Mouse (Mus musculus) kidney, adult 18-20 months (tissue): ENCODE data around the gene Fggy.

Experiments used
- DNase-seq: peaks from one replicate; pipeline ENCODE4 v3.0.0; 2021

Gene Fggy

GRCm38 (mm10) chr4:95733397-95734249 lies 176.3 kb downstream of the Fggy start:
- DNase-seq = peak; percentile 54

- DNase-seq = peak; percentile 48
Observed at GRCm38 (mm10) chr4:95735967-95736366, 178.7 kb downstream of the Fggy start.

- no peak for DNase-seq
Observed at GRCm38 (mm10) chr4:95736674-95737073, 179.4 kb downstream of the Fggy start.

- DNase-seq = peak; percentile 57
Observed at GRCm38 (mm10) chr4:95738179-95738578, 180.9 kb downstream of the Fggy start.

GRCm38 (mm10) chr4:95738725-95739124 lies 181.4 kb downstream of the Fggy start:
- DNase-seq = peak; percentile 49

- no peak for DNase-seq
Observed at GRCm38 (mm10) chr4:95741115-95741734, 183.9 kb downstream of the Fggy start.

GRCm38 (mm10) chr4:95742986-95743385 lies 185.7 kb downstream of the Fggy start:
- no peak for DNase-seq

GRCm38 (mm10) chr4:95746954-95747353 lies 189.6 kb downstream of the Fggy start:
- DNase-seq = peak; percentile 45

- DNase-seq = no peak
Observed at GRCm38 (mm10) chr4:95747415-95748202, 190.3 kb downstream of the Fggy start.

GRCm38 (mm10) chr4:95750186-95750585 lies 192.9 kb downstream of the Fggy start:
- DNase-seq = no peak

GRCm38 (mm10) chr4:95752538-95753188 lies 195.4 kb downstream of the Fggy start:
- no peak for DNase-seq

GRCm38 (mm10) chr4:95759027-95759731 lies 201.9 kb downstream of the Fggy start:
- DNase-seq = peak; percentile 73

- DNase-seq = no peak
Observed at GRCm38 (mm10) chr4:95765359-95765758, 208.1 kb downstream of the Fggy start.

- DNase-seq = no peak
Observed at GRCm38 (mm10) chr4:95770469-95770868, 213.2 kb downstream of the Fggy start.

- no peak for DNase-seq
Observed at GRCm38 (mm10) chr4:95771542-95771941, 214.2 kb downstream of the Fggy start.

- DNase-seq = no peak
Observed at GRCm38 (mm10) chr4:95771945-95772344, 214.6 kb downstream of the Fggy start.

GRCm38 (mm10) chr4:95772663-95773062 lies 215.4 kb downstream of the Fggy start:
- DNase-seq = no peak

GRCm38 (mm10) chr4:95775574-95775973 lies 218.3 kb downstream of the Fggy start:
- no peak for DNase-seq

- no peak for DNase-seq
Observed at GRCm38 (mm10) chr4:95777839-95778238, 220.5 kb downstream of the Fggy start.

GRCm38 (mm10) chr4:95778528-95778927 lies 221.2 kb downstream of the Fggy start:
- DNase-seq = no peak

GRCm38 (mm10) chr4:95784146-95784895 lies 227.0 kb downstream of the Fggy start:
- DNase-seq = no peak

GRCm38 (mm10) chr4:95787609-95788008 lies 230.3 kb downstream of the Fggy start:
- no peak for DNase-seq
